Mouse (Mus musculus): Measurements from ENCODE around the gene Fbl.
A peak's percentile ranks its signal among the peaks of the same experiment; 100 is the strongest.
"Not testable (repeated sequence)": the region's sequence is repeated elsewhere in the genome, so short reads cannot be mapped to it uniquely, and the experiment has no call there.

Fbl gene

DNA sequence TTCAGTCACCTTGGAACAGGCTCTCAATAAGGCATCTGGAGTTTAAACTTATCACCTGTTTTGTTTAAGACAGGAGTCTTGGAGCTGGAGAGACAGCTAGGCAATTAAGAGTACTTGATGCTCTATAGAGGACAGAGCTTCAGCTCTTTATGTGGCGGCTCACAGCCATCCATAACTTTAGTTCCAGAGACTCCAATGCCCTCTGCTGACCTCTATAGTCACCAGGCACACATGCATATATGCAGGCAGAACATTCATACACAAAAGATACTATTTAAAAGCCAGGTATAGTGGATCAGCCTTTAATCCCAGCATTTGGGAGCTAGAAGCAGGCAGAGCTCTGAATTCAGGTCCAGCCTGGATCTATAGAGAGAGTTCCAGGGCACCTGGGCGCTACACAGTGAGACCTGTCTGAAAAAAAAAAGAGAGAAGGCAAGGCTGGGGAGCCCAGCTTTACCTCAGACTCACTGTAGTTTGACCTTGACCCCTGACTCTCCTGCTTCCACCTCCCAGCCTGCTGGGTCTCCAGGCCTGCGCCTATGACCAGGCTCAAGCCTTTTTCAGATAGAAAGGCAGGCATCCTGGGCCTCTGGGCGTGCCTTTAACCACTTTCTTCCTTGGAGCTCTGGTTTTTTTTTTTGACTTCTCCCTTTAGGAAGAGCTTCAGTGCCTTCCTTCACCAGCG is 26.0 kb downstream of the Fbl start:
- no peak for DNase-seq

DNA sequence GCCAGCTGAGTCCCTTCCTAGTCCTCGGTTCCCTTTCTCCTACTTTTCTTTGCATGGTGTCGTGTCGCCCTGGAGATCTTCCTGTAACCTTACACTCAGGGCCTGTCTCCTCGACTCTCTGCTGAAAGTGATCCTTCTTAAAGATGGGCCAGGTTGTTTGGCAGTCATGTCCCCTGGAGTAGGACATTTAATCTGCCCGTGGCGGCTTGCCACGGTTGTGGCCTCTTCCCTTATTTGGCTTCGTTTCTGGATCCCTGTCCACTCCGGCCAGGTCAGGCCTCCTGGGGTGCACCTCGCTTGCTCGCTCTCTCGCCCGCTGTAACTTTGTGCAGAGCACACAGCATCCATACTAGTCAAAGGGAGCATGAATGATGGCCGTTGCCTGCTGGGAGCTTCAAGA is 27.0 kb downstream of the Fbl start:
- DNase-seq: no peak

DNA sequence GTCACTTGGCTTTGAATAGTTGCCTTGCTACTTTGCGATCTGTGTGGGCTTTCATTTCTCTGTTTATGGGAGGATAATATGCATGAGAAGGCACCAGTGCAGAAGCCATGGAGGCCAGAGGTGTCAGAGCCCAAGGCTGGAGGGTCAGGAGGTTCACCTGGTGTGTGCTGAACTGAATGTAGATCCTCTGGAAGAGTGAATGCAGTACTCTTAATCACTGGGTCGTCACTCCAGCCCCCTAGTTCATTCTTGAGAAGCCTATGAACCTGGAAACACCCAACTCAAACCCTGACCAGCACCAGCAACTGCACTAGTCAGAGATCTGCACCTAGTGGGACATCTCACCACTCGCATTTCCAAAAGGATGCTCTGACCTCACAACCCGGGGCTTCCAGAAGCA is 29.5 kb downstream of the Fbl start:
- DNase-seq: no peak

DNA sequence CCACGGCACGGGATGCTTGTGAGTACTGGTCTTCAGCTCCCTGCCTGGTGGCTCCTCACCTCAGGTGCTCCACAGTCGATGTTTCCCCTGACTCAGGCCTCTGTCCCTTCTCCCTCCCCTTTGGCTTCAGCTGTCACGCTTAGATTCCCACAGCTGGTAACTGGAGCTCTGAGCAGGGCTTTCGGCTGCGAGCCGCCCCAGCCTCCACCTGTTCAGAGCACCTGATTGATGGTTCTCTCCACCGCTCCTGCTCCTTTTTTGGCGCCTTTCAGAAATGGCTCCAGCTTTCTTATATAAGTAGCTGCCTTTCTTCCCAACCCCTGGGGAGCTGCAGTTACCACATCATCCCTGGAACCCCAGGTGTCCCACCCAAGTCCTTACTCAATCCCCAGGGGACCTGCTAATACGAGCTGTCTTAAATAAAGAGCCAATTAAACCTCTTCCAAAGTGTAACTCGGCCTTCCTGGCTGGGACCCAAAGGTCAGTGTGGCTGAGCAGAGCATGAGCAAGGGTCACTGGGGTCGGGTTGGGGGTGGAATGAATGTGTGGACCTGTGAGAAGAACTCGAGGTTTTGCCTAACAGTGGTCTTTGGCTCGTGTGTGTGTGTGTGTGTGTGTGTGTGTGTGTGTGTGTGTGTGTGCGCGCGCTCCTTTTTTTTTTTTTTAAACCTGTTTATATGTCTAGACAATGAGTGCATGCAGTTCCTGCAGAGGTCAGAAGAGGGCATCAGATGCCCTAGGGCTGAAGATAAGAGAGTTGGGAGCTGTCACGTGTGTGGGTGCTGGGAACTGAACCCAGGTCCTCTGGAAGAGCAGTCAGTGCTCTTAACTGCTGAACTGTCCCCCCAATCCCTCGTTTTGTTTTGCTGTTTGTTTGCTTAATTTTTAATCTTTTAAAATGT is 33.9 kb downstream of the Fbl start:
- DNase-seq: no peak

DNA sequence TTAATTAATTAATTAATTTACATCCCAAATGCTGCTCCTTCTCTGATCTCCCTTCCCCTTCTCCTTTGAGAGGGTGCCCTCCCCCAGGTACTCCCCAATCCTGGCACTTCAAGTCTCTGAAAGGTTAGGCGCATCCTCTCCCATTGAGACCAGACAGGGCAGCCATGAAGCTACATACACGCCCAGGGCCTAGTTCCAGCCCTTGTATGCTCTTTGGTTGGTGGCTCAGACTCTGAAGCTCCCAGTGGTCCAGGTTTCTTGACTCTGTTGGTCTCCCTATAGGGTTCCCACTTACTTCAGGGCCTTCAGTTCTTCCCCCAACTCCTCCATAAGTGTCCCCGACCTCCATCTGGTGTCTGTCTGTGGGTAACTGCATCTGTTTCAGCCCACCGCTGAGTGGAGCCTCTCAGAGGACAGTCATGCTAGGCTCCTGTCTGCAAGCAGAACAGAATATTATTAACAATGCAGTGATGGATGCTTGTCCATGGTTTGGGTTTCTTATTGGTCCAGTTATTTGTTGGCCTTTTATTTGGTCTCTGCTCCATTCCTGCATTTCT is 36.6 kb downstream of the Fbl start:
- DNase-seq: no peak

DNA sequence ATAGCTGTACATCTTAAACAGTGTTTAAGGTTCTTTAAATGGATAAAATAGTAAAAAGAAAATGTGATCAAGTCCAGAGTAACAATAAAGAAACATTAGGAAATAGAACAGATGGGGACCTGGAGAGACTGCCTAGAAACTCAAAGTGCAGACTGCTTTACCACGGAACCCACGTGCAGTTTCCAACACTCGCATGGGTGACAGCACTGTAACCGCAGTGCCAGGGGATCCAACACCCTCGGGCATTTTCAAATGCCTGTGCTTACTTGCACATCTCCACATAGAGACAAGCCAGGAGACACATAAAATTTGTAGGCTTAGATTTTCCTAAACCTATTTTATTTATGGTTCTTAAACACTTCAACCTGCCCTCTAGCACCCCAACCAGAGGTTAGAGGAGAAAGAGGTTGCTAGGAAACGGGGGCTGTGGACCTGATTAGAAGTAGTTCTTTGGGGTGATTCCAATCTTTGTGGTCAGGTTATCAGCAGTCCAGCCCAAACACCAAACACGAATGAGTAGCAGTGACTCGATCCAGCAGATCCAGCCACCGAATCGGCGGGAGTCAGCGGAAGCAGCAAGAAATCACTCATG is 39.0 kb downstream of the Fbl start:
- no peak for DNase-seq

DNA sequence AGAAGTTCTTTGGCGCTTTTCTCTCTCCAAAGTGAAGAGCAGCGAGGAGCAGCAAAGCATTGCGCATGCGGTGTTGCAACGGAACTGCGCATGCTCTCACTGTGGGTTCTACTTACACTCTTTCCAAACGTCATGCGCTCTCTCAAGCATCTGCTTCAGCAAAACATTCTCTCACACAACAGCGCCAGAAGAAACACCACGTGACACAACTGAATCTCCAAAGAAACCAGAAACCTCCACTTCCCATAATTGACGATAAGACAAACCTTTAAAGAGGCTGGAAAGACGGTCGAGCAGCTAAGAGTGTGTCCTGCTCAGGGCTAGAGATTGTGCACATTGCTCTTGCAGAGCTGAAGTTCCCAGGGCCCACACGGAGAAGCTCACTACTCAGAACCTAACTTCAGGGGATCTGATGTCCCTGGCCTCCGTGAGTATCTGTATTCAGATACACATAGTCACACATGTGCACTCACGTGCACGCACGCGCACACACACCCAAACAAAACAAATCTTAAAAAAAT is 39.5 kb downstream of the Fbl start:
- peak; percentile 55 for DNase-seq

DNA sequence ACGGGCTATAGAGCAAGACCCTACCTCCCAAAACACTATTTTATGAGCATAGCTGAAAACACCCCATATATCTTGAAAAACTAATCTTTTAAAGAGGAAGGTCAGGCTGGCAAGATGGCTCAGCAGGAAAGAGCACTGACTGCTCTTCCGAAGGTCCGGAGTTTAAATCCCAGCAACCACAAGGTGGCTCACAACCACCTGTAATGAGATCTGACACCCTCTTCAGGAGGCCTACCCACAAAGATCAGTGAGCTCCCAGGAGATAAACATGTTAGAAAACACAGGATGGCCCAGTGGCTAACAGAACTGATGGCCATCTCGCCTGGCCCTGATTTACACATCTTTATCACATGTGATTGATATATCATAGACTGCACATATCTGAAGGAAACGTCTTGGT is 41.2 kb downstream of the Fbl start:
- no peak for DNase-seq

DNA sequence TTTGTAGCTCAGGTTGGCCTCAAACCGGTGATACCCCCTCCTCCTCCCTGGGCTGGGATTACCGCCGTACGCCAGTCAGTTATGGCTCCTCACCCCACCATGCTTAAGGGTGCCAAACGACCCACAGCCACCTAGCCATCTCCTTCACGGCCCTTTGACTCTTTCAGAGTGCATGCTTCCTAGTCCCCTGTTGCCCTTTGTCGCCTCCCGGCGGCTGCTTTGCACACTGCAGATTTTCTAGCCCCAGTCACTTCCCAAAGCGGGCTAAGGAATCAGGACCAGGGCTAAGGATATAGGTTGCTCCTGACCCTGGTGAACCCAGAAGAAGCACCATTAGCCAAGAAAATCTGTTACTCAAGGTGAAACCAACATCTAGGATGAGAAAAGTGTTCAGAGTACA is 44.6 kb downstream of the Fbl start:
- DNase-seq: peak; percentile 56

DNA sequence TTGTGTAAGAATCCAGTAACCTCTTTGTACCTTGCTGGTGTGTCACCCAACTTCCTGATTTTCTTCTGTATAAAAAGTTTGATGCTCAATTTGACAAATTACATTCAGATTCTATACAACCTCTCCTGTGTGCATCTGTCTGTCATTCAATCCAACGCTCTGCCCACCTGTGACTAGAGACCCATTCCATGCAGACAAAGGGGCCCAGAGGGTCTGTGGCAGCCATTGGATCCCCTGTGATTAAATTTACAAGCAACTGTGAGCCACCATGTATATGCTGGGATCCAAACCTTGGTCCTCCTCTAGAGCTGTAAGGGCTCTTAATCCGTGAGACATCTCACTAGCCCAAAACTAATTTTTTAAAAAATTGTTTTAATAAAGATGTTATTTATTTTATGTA is 46.4 kb downstream of the Fbl start:
- not testable (repeated sequence) for DNase-seq

DNA sequence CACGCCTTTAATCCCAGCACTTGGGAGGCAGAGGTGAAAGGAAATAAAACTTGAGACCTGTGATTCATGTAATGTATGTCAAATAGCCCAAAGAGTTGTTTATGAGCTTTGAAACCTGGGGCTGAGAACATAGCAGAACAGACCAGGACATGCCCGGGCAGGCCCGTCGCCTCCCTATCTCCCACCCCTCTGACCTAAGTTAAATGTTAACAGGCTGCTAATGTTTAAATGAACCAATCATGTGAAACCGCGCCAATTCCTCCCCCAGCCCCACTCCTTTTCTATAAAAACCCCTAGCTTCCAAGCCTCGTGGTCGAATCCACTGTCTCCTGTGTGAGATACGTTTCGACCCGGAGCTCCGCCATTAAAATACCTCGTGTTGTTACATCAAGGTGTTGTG is 48.3 kb downstream of the Fbl start:
- DNase-seq: not testable (repeated sequence)

DNA sequence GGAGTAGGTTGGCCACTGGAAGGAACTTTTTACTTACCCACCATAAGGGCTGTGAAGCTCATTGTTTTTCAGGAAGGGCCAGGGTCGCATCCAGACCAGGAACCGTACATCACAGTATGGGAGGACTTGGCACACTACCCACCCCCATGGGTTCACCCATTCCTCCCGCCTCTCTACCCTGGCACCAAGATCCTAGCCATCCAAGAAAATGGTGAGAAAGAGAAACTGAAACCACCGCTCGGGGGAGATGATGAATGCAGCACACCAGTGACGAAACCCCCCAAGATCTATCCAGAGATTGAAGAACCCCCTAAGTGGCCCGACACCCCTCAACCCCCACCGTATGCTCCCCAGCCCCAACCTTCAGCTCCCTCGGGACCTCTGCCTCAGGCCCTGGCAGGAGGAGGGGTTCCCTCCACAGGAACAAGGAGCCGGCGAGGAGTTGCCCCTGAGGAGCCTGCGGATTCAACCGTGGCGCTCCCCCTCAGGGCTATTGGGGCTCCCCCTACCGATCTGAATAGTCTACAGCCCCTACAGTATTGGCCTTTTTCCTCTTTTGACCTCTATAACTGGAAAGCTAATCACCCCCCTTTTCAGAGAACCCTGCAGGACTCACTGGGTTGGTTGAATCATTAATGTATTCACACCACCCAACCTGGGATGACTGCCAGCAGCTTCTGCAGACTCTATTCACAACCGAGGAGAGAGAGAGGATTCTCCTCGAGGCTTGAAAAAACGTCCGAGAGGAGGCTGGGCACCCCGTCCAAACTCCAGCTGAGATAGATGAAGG is 49.6 kb downstream of the Fbl start:
- peak; percentile 20 for DNase-seq

DNA sequence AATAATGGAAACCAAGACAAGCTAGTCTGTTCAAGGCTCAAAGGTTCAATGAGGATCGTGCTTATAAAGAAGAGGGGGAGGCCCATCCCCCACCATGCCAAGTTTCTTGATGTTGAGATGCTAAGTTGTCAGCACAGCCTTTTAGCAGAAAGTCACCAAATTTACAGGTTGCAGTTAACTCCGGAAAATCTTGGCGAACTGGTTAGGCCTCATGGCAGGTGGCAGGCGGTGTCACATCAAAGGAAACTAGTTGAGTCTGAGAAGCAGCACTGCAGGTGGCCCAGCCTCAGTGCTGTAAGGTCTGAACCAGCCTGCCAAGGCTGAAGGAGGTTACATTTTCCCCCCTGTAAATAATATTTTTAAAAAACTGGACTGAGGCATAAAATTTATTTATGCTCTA is 57.3 kb downstream of the Fbl start:
- DNase-seq: not testable (repeated sequence)

DNA sequence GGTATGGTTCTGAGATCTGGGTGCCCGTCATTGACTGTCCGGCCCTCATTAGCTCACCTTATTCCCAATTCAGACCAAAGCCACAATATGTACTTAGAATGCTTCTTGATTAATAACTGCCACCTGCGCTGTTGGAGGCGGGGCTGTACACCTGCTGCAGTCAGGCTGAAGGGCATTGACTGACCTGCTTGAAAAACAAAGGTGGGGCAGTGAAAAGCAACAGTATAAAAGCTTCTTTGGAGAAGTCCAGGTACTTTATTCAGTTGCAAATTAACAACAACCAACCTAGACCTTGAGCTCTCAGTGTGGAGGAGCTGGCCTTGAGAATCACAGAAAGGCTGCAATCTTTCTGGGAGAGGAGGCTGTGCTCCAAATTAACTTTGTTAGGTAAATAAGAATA is 57.9 kb downstream of the Fbl start:
- not testable (repeated sequence) for DNase-seq
